Mouse (Mus musculus) intestine, postnatal 0 days (tissue): ENCODE data around the gene Ppp1r10. TPM values are rescaled to one million over a fixed set of nuclear protein-coding genes. Genes with fewer than 3 reads are reported as not detected.

Experiments used
- ATAC-seq: fragments of 200-750 bp; cut with Nextera tagmentation; 2 replicates; pipeline ENCODE4 v1.8.0; 2017; ENCODE audit warnings: mild to moderate bottlenecking, moderate TSS enrichment, moderate library complexity
- H3K27ac ChIP-seq: fragments of 300-500 bp; sonication (generic); 2 replicates; pipeline ENCODE4 v1.5.1; 2014; ENCODE audit warnings: mild to moderate bottlenecking, low read depth, low read length, moderate library complexity
- H3K27me3 ChIP-seq: fragments of 300-500 bp; sonication (generic); replicated peaks from 2 replicates; pipeline ENCODE4 v1.6.1; 2014; ENCODE audit warnings: low read length, mixed read lengths; ENCODE audit not compliant: control insufficient read depth, insufficient read depth
- H3K36me3 ChIP-seq: fragments of 300-500 bp; sonication (generic); 2 replicates; pipeline ENCODE4 v1.6.1; 2014; ENCODE audit warnings: mild to moderate bottlenecking, moderate library complexity; ENCODE audit not compliant: control insufficient read depth, insufficient read depth
- H3K4me1 ChIP-seq: fragments of 300-500 bp; sonication (generic); replicated peaks from 2 replicates; pipeline ENCODE4 v1.6.1; 2014; ENCODE audit warnings: antibody characterized with exemption, low read length, mixed read lengths; ENCODE audit not compliant: control insufficient read depth, insufficient read depth
- H3K4me2 ChIP-seq: fragments of 300-500 bp; sonication (generic); replicated peaks from 2 replicates; pipeline ENCODE4 v1.6.1; 2014; ENCODE audit warnings: low read depth, mild to moderate bottlenecking, moderate library complexity
- H3K4me3 ChIP-seq: fragments of 300-500 bp; sonication (generic); 2 replicates; pipeline ENCODE4 v1.5.1; 2014; ENCODE audit warnings: low read depth, low read length
- H3K9ac ChIP-seq: fragments of 300-500 bp; sonication (generic); 2 replicates; pipeline ENCODE4 v1.6.1; 2014; ENCODE audit warnings: mild to moderate bottlenecking, low read depth, low read length
- H3K9me3 ChIP-seq: fragments of 300-500 bp; sonication (generic); 2 replicates; pipeline ENCODE4 v1.6.1; 2016; ENCODE audit warnings: mixed run types; ENCODE audit not compliant: control insufficient read depth
- CTCF ChIP-seq: sonication (generic); IDR thresholded peaks from 2 replicates; pipeline ENCODE4 v1.5.1; 2016; ENCODE audit warnings: low read depth, mild to moderate bottlenecking, control low read depth, antibody characterized with exemption, moderate library complexity
- WGBS: fragments of 180-500 bp; shearing (Covaris S2); extraction: QIAGEN DNeasy Blood & Tissue Kit; methylation state at CpG from one replicate; pipeline ENCODE4 v1.1.7; 2014; 5-methylcytosine and 5-hydroxymethylcytosine counted together
- polyA plus RNA-seq: library from polyadenylated mRNA; unstranded; fragments of >200 nt; fragmentation: Nextera tagmentation; extraction: Ambion mirVana; gene quantifications from 2 replicates; pipeline ENCODE4 v1.2.1, GENCODE M21; 2015

Ppp1r10 gene
- polyA plus RNA-seq, 1 experiment from 2014 or later, result 14.3 TPM

DNA sequence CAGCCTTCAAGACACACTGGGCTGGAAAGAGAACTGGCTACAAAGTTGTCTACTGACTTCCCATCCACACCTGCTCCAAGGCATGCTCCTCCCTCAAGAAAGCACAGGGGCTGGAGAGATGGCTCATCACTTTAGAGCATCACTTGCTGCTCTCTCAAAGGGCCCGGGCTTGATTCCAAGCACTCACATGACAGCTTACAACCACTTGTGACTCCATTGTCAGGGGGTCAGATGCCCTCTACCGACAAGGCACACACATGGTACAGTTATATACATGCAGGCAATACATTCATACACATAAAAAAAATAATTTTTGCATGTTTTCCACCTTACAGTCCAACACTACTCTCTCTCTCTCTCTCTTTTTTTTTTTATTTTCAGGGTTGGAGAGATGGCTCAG, 51.4 kb downstream of the Ppp1r10 start:
- Histone ChIP-seq H3K36me3 (peaks cover 31% of the 10 kb centered on the region), H3K9ac (no peak overlapping the region), H3K4me1 (0 out of 2 replicates have a peak, but pooled peaks cover 5% of the 10 kb centered on the region), H3K27ac (no peak overlapping the region), H3K4me2 (no peak overlapping the region), H3K27me3 (no peaks in the 10 kb centered on the region), H3K9me3 (no peaks in the 10 kb centered on the region), H3K4me3 (no peak overlapping the region)
- no peak for TF ChIP-seq CTCF
- 78% methylated on average over 2 of the region's 2 CpGs for WGBS
- no peak for ATAC-seq

- Histone ChIP-seq H3K9ac (peak within 1 kb of the TSS; percentile 59), H3K9me3 (no peaks in the 10 kb centered on the region), H3K4me2 (peak within 1 kb of the TSS; percentile 78), H3K4me3 (peak within 1 kb of the TSS; percentile 77), H3K36me3 (peaks cover 22% of the 10 kb centered on the region), H3K4me1 (0 out of 2 replicates have a peak, but pooled peaks cover 5% of the 10 kb centered on the region), H3K27ac (peak within 1 kb of the TSS; percentile 77), H3K27me3 (no peaks in the 10 kb centered on the region)
- under 1% methylated on average over 68 of the region's 68 CpGs for WGBS
- ATAC-seq, result peak; percentile 93
- no peak for TF ChIP-seq CTCF
Measured at GRCm38 (mm10) chr17:35969418-35970389, 53.5 kb downstream of the Ppp1r10 start, which contains the start of gene Abcf1. Gene Abcf1, minus strand, starts transcription at chr17:35969761.

- no peak overlapping the region for H3K4me3 ChIP-seq
- no peak overlapping the region for H3K27ac ChIP-seq
- H3K27me3 ChIP-seq, result no peaks in the 10 kb centered on the region
- ATAC-seq, result no peak
- H3K9ac ChIP-seq, result no peak overlapping the region
- H3K4me1 ChIP-seq, result 0 out of 2 replicates have a peak, but pooled peaks cover 5% of the 10 kb centered on the region
- peaks cover 13% of the 10 kb centered on the region; the same call in 1 of the 2 replicates for H3K36me3 ChIP-seq
- TF ChIP-seq CTCF, result no peak
- H3K9me3 ChIP-seq, result no peaks in the 10 kb centered on the region
- no peak overlapping the region for H3K4me2 ChIP-seq
- 24% methylated on average over 1 of the region's 1 CpGs for WGBS
Measured at GRCm38 (mm10) chr17:35972131-35972530, 55.9 kb downstream of the Ppp1r10 start.

DNA sequence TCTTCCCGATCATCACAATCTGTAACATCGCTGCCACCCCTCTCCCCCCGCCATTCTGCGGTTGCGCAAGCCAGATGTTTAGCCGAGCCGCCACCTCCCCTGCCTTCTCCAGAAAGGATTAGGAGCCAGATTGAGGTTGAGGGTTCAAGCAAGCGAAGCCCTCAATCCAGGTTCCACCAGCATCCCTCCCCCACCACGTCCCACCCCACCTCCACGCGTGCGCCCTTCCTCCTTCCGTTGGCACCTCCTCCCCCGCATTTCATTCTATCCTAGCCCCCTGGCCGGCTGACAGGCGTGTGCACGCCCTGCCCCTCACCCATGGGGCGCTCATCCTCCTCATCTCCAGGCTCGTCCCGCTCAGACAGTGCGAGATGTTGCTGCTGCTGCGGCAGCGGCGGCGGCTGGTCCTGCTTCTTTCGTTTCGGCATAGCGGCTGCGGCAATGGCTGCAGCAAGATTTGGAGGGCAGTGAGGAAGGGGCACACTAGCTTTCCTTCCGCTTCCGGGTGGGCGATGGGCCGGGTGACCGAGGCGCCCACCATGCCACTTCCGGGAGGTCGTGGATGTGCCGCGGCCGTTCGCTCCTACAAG, 62.7 kb downstream of the Ppp1r10 start:
- H3K27ac ChIP-seq, result peak overlapping the region; percentile 97
- peak overlapping the region; percentile 92 for H3K4me3 ChIP-seq
- H3K4me2 ChIP-seq, result peak overlapping the region; percentile 99
- no peaks in the 10 kb centered on the region for H3K9me3 ChIP-seq
- peaks cover 24% of the 10 kb centered on the region for H3K36me3 ChIP-seq
- H3K27me3 ChIP-seq, result no peaks in the 10 kb centered on the region
- under 1% methylated on average over 41 of the region's 41 CpGs for WGBS
- peak; percentile 11 for ATAC-seq
- H3K4me1 ChIP-seq, result 0 out of 2 replicates have a peak, but pooled peaks cover 4% of the 10 kb centered on the region
- no peak for TF ChIP-seq CTCF
- H3K9ac ChIP-seq, result peak overlapping the region; percentile 75

DNA sequence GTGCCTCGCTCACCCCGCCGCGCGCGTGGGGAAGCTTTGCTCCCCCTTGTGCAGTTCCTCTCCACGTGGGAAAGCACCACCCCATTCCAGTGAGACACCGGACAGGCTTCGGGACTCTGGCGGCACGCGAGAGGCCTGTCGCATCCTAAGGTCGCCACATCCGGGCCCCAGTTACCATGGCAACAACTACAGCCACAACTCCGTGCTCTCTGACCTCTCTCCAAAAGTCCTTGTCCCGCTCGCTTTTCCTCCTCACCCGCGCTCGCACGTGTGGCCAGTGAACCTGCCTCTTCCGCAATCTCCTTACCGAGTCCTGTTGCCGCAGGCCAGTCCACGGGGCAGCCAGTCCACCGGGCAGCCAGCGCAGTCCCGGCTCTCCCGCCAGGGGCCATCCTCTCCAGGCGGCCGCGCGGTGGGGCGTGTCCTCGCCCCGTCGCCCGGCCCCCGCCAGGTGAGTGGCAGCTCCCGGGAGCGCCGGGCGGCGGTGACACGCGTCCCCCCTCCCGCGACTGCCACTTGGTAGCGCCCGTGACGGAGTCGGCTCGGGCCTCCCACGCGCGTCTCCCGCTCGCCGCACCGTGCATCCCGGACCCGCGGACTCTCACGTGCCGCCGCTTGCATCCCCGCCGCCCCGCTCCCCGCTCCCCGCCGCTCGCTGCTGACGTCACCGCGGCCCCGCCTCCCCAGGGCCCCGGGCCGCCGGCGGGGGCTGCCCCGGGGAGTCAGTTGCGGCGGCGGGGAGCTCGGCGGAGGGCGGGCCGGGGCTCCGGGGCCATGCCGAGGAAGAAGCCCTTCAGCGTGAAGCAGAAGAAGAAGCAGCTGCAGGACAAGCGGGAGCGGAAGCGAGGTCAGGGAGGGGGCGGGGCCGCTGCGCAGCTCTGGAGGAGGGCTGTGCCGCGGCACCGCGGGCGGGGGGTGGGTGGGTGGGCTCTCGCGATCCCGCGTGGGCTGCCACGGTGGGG, 63.4 kb downstream of the Ppp1r10 start, which contains the start of the genes Gnl1 and Prr3:
Gene Gnl1, plus strand, starts transcription at position 451 of the 962 bp plus-strand sequence.
Gene Prr3, minus strand, starts transcription at position 836 of the 962 bp plus-strand sequence.
- H3K27ac ChIP-seq, result peak within 1 kb of the TSS; percentile 97
- no peaks in the 10 kb centered on the region for H3K27me3 ChIP-seq
- H3K4me3 ChIP-seq, result peak within 1 kb of the TSS; percentile 92
- H3K9ac ChIP-seq, result peak within 1 kb of the TSS; percentile 75
- no peaks in the 10 kb centered on the region for H3K9me3 ChIP-seq
- peak; percentile 55 for TF ChIP-seq CTCF
- ATAC-seq, result peak; percentile 88
- H3K36me3 ChIP-seq, result peaks cover 19% of the 10 kb centered on the region
- H3K4me1 ChIP-seq, result 0 out of 2 replicates have a peak, but pooled peaks cover 4% of the 10 kb centered on the region
- H3K4me2 ChIP-seq, result peak within 1 kb of the TSS; percentile 99
- 1% methylated on average over 98 of the region's 109 CpGs for WGBS
